Mouse (Mus musculus): ENCODE results near the gene Tmem205.

Gene Tmem205

DNA sequence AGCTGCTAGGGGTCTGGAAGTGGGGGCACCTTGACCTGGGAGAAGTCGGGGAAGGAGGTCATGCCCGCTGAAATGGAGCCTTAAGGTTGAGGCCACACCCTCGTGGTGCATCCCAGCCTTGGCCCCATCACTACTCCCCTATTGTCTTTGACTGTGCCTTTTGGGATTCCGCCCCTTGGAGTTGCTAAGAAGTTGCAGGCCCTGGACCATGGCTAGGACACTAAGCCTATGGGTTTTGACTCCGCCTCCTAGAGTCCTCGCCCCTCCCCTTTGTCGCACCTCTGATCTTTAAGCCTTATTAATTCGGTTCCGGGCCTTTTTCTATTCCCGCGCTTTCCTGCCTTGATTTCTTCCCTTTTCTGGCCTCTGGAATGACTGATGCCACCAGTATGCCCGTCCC lies 16.3 kb upstream of the Tmem205 start:
- DNase-seq = no peak

DNA sequence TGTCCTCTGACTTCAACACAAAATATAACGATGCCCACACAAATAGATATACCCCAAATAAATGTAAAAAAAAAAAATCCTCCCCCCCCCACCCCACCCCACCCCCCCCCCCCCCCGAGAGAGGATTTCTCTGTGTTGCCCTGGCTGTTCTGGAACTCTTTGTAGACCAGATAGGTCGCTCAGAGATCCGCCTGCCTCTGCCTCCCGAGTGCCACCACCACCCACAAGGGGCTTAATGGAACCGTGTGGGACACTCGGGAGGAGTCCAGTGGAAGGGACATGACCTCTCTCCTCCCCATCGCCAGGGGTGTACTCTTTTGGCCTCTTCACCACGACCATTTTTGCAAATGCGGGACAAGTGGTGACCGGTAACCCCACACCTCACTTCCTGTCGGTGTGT lies 15.7 kb upstream of the Tmem205 start:
- DNase-seq = no peak

DNA sequence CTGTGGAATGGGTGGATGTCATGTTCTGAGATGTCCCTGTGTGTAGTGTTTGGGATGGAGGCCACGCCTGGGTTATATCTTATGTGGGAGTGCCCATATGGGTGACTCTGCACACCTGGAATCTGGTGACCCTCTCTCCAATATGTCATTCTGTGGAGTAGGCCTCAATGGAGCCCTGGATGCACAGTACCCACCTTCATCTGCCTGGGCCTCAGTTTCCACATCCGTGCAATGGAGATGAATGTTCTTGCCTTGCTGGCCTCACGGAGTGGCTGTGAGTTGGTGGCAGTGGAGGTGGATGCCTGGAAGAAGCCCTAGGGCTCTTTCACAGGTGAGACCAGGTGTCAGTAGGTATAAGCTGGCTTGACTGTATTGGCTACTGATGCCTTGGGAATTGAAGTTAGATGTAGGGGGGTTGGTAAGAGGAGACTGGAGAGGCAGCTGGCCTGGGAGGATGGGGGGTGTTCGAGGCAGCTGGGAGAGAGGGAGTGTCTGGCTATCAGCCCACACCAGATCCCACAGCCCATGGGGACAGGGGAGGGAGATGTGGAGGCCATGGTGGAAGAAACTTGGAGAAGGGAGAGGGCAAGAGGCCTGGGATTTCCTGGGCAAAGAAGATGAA lies 11.0 kb upstream of the Tmem205 start:
- no peak for DNase-seq

DNA sequence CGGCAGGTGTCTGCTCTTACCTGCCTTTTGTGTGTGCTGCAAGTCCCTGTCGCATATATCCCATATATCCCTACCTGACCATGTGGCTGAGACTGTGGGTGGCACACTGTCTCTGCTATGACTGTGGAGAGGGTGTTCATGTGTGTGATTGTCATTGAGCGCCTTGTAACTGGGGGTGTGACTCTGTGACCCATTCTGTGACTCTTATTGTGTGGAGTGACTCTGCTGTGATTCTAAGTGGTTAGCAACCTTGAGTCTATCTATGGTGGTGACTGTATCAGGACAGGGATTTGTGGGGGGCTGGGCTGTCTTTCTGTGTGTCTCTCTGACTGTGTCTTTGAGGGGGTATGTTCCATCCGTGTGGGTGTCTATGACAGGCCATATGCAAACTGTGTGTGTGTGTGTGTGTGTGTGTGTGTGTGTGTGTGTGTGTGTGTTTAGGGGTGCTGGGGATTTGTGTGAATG lies 10.4 kb upstream of the Tmem205 start:
- no peak for DNase-seq

DNA sequence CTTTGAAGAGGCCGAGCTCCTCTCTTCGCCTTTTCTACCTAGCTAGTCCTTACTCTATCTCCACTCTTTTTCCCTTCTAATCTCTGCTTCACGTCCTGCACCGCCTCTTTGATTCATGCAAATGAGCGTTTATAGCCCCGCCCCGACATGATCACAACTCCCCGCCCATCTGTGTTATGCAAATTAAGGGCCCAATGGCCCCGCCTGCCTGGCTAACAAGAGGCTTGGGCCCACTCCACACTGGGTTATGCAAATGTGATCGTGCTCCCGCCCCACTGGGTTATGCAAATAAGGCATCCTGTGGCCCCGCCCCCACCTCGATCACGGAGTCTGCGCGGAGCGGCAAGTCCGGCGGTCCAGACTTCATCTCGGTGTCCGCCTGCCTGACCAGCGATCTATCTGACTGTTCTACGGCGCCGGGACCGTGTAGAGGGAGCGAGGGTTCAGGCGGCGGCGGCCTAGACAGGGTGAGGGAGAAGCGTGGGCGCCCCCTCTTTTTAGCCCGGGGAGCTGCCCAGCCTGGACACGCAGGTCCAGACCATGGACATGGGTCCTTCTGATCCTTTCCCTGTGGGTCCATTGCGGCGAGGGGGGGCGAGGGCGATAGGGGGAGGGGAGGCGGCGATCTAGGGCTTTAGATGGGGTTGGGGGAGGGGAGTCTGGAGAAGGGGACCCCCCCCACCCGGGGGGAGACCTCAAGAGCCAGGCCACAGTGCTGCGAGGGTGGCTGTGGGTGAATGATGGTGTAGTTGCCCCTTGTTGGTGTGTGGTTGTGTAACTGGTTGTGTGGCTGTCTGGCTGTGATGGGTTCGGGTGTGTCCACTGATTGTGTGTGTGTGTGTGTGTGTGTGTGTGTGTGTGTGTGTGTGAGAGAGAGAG lies 9.6 kb upstream of the Tmem205 start, which contains the start of gene Plppr2:
Plppr2 (plus strand) TSS at position 342 of the 879 bp plus-strand sequence.
- DNase-seq = peak; percentile 96

DNA sequence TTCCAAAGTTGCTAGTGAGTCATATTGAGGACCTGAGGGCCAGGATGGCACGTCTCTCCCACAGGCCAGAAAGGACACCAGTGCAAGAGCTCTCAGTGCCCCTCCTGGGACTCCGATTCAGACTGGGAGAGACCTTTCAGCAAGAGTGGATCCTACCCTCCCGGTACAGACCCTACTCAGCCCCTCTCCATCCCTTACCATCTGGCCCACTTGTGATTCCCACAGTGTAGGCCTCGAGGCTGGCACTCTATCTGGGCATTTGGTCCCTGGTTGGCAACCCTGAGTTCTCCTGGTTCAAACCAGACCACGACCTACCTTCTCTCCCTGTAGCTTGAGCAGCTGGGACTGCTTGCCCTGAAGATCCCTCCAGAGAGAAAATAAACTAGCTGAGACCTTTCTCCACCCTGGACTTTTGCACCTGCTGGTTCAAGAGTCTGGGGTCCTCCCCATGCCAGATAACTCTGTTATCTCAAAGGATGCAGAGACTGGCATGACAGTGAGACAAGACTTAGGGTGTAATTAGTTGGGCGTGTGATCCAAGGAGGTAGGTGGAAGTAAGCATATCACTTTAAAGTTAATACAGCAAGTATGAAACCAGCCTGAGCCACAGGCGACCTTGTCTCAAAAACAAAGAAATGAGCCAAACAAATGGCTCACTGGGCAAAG lies 8.2 kb upstream of the Tmem205 start:
- DNase-seq = no peak

DNA sequence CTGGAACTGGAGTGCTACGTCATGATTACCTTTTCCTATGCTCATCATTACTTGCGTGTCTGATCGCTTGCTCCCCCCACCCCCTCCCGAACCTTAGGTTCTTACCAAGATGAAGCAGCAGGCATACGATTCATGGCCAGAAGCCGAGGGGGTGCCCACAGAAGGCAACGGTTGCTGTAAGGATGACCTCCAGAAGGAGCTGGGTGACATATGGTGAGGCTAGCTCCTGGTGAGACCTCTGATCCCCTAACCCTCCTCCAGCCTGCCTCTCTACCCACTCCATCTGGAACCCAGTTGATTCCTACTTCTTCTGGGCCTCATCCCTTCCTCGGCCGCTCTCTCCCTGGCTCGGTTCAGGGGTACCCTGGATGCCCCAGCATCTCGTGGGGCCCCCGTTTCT lies 6.7 kb upstream of the Tmem205 start:
- DNase-seq = no peak

DNA sequence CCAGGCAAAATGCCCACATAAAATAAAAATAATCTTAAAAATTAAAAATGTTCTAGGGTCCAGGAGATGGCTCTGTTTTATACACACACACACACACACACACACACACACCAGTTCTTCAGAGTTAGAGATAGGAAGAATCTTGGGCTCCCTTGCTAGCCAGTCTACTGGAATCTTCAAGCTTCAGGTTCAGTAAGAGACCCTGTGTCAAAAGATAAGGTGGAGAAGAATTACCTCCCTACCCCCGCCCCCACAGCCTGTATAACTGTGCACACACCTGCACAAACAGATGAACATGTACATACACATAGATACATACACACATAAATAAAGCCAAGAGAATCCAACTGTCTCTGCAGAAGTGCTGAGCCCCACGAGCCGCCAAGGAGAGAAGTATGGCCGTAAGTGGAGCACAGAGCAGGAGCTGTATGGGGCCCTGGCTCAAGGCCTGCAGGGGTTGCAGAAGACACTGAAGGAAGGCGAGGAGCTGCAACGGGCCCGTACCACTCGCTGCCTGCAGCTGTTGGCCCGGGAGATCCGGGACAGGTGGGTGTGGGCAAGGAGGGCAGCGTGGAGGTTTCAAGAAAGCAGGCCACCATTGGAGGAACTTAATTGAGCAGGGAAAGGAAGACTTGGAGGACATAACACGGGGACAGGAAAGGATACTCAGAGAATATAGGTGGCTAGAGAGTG lies 5.2 kb upstream of the Tmem205 start:
- DNase-seq = no peak

DNA sequence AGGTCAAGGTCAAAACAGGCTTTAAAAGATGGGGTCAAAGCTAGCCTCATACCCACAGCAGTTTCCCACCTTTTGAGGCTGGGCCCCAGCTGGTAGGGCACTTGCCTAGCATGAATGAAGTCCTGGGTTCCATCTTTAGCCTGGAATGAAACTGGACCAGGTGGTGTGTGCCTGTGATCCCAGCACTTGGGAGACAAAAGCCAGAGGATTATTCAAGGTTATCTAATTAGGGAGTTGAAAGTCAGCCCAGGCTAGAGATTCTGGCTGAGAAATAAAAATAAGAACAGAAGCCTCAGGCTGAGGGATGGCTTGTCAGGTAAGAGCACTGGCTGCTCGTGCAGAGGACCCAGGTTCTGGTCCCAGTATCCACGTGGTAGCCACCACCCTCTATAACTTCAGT lies 4.7 kb upstream of the Tmem205 start:
- no peak for DNase-seq

DNA sequence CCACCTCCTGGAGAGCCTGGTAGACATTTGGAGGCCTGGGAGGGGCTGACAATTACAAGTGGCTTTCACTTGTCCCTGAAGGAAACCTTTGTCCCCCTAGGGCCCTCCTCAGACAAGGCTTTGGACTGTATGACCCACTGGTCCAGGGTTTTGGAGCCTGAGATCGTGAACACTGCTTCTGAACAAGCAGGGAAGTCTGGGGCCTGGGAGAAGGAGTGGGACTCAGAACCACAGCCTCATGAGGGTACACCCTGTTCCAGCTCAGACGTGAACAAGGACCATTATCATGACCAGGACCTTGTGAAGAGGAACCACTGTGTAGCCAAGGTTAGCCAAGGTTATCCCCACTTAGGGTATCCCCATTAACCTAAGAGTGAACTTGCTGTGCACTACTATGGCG lies 1.9 kb upstream of the Tmem205 start:
- no peak for DNase-seq

DNA sequence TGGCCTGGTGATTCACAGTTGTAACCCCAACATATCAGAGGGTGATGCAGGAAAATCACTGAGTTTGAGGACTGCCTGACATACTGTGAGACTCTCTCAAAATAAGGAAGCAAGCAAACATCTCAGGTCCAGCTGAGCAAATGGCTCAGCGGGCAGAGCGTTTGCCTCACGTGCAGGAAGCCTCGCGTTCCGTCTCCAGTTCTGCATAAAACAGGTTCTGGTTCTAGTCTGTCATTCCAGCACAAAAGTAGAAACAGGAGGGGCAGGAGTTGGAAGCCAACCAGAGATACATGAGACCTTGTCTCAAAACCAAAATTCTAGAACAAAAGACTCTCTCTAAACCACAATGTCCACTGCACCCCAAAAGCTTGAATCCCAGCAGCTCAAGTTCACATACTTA lies 572 bp downstream of the Tmem205 start:
- peak; percentile 24 for DNase-seq

DNA sequence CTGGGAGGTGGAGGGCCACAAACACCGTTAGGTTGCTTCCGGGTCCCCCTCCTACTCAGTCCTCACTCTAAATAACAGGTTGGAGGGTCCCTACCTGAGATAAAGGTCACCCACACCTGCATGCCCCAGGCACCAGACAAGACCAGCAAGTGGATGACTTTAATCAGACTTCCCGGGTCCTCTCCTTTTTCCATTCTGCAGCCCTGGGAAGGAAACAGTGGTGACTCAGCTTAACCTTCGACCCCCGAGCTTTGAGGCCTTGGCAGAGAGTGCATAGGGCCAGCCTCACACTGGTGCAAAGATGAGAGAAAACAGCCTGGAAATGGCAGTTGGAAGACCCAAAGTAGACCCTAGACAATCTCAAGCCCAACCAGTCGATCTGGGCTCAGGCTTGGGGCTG lies 1.2 kb downstream of the Tmem205 start:
- peak; percentile 32 for DNase-seq

DNA sequence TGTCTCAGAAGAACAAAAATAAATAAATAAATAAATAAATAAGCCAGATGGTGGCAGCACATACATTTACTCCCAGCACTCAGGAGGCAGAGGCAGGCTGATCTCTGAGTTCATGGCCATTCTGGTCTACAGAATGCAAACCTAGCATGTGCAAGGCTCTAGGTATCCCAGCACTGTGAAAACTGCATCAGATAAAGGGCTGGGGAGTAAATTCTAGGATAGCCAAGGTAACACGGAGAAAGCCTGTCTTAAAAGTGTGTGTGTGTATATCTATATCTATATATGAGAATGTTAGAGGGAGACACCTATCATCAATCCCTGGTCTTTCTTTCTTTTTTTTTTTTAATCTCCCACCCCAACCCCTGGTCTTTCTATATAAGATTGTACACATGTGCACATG lies 1.9 kb downstream of the Tmem205 start:
- no peak for DNase-seq

DNA sequence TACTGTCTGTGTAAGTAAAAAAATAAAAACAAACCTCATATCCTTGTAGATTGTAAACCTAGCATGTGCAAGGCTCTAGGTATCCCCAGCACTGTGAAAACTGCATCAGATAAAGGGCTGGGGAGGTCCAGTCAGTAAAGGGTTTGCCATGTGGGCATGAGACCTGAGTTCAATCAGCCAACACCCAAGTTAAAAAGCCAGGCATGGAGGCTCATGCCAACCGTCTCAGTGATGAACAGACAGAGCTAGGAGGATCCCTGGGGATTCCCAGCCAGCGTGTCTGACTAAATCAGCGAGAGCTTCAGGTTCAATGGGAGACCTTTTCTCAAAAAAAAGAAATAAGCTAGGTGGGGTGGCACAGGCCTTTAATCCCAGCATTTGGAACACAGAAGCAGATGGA lies 2.3 kb downstream of the Tmem205 start:
- DNase-seq = no peak

DNA sequence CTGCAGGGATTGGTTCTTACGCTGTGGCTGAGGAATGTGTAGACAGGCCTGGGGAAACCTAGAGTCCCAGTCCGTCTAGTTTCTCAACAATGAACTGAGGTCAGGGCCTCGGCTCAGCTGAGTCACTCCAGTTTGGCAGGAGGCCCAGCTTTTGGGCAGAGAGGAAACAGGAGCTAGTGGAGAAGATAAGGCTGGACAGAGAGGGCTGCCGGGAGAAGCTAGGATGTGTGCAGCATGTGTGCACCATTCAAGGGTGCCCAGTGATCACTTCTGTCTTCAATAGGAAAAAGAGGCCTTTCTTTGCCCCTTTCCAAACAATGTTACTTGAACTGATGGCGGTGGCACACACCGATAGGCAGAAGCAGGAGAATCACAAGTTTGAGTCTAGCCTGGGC lies 3.3 kb downstream of the Tmem205 start:
- DNase-seq = peak; percentile 96

DNA sequence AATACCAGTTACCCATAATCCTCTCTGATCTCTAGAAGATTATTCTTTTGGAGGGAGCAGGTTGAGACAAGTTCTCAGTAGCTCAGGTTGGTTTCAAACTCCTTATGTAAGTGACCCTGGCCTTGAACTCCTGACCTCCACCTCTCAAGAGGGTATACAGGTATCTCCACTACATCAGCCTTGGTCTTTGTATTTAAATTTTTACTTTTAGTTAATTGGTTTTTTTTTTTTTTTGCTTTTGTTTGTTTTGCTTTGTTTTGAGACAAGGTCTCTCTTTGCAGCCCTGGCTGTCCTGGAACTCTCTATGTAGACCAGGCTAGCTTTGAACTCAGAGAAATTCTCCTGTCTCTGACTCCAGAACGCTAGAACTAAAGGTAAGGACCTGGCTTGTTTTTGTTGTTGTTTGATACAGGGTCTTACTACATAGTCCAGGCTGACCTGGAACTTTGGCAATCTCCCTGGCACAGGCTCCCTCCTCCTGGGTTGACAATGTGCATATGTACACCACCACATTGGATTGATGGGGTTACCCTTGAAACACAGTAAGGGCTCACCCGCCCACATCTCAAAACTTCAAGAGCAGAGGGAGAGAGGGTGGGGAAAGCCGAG lies 3.8 kb downstream of the Tmem205 start:
- DNase-seq = no peak

DNA sequence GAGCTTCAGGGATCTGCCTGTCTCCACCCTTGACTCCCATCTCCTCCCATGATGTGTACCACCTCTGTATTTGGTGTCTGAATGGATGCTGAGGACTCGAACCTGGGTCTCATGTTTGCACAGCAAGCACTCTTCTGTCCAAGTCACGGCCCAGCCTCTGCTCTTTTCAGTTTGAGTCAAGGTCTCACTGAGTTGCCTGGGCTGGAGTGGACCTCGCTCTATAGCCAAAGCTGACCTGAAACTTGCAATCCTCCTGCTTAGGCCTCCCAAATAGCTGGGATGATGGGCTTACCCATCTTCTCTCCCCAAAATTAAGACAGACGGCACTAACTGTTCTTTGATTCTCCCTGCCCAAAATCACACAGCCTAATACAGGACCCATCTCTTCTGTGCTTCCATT lies 4.3 kb downstream of the Tmem205 start:
- no peak for DNase-seq

DNA sequence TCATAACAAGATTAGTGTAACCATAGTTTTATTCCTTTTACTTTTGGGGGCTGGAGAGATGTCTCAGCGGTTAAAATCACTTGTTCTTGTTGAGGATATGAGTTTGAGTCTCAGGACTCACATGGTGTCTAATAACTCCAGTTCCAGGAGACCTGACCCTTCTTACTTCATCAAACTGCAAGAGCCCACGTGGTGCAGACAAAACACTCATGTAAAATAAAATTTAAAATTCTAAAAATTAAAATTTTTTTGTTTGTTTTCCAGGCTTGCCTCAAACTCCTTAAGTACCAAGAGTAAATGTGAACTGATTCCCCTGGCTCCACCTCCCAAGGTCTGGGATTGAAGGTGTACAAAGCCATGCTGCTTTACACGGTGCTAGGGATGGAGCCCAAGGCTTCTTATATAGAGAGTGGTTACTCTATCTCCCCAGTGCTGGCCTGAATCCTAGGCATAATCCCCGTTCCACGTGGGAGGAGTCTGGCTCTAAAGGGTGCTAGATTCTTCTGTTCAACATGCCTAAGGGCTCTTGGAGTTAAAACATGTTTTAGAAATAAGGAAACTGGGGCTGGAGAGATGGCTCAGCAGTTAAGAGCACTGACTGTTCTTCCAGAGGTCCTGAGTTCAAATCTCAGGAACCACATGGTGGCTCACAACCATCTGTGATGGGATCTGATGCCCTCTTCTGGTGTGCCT lies 8.5 kb downstream of the Tmem205 start:
- no peak for DNase-seq

DNA sequence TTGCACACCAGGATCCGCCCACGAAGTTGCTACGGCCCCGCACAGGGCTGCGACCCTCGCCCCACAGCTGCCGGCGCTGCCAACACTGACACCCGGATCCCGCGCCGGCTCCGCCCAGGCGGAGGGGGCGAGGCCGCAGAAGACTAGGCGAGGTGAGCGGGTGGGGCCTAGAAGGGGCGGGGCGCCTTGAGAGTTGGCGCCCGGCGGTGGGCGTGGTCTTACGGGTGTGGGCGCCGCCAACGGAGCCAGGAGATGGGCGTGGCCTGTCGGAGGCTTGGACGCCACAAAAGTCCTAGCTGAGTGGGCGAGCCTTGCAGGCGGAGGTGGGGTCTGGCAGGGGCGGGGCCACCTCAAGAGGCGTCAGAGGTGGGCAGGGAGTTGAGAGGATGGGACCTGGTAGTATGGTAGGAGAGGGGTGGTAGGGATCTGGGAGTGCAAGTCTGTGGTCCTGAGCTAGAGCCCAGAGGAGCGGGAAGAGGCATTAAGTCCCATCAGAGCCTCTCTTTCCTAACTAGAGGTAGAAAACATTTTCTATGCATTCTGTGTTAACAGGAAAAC lies 9.2 kb downstream of the Tmem205 start, which contains the start of gene Rab3d:
Rab3d (minus strand) TSS at position 158 of the 558 bp plus-strand sequence.
- peak; percentile 97 for DNase-seq

DNA sequence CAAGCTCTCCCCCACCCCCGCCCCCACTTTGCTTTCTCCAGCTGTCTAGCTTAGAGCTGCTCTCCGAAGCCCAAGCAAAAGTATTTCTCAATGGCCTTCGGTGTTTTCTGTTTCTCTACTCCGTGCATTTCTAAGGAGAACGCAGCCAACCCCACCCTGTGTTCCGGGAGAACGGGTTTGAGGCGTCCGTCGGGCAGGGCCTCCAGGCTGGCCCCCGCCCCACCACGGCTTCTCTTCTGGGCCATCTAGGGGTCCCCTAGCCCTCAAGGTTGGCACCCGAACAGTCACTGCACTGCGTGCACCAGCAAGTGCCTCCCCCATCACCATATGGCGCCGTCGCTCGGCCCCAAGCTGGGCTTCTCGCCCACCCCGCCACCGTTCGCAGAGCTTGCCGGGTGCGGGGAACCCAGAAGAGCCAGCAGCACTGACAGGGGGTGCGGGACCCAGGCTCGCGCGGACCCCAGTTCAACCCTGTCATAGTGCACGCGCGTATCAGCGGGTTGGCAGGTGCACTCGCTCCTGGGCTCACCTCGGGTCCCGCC lies 9.8 kb downstream of the Tmem205 start:
- DNase-seq = peak; percentile 29

DNA sequence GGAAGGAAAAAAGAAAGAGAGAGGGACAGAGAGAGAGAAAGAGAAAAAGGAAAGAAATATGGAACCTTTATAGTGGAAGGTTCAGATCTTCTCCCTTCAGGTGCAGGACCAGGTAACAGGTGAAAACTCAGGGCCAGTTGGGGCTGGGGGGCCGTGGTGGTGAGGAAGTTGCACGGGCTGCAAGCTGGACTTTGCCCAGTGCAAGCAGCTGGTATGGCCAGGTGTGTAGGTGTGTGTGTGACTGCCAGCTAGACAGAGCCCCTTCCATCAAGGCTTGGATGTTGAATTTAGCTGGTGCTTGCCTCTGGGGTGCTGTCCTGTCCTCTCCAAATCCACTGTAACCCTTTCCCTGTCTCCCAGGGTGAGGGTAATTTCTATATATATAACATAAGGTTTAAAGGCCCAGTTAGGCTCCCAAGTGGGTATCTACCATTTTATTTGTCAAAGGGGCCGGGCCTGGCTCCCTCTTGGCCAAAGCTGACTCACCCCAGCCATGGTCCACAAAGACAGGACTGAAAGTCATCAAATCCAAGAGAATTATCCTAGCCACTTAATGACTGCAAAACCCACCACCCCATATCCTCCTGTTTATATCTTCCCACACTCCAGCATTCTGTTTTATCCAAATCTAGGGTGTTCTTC lies 10.4 kb downstream of the Tmem205 start:
- no peak for DNase-seq
